Mouse (Mus musculus): Measurements from ENCODE around the gene Dctn2. TPM values are rescaled to one million over a fixed set of nuclear protein-coding genes. Genes with fewer than 3 reads are reported as not detected.
"Not testable (repeated sequence)": the region's sequence is repeated elsewhere in the genome, so short reads cannot be mapped to it uniquely, and the experiment has no call there.

Dctn2 gene
- total and polyA plus RNA-seq, 2 experiments from 2014 or later: 154 to 197 TPM

- H3K27ac ChIP-seq (ENCODE audit: low read depth): no peak overlapping the region
- H3K9ac ChIP-seq (replicated peaks; ENCODE audit: low read depth, low read length): no peak overlapping the region
- ATAC-seq (ENCODE audit: insufficient read depth, low read depth) (no peak), DNase-seq (ENCODE audit: low spot score) (no peak)
- H3K9me3 ChIP-seq (replicated peaks; ENCODE audit: control insufficient read depth, low read length): no peaks in the 10 kb centered on the region
- no peak overlapping the region for H3K4me3 ChIP-seq (ENCODE audit: low read depth, low read length)
- 89% methylated on average over 6 of the region's 6 CpGs for WGBS
- H3K27me3 ChIP-seq (ENCODE audit: control insufficient read depth, insufficient read depth, low read length): no peaks in the 10 kb centered on the region
- peaks cover 94% of the 10 kb centered on the region for H3K36me3 ChIP-seq (replicated peaks; ENCODE audit: control insufficient read depth, insufficient read depth, low read length)
- H3K4me2 ChIP-seq (ENCODE audit: low read depth, low read length): no peak overlapping the region
- no peak for TF ChIP-seq CTCF (IDR thresholded peaks at IDR 0.05; ENCODE audit: low read depth)
- no peak for TF ChIP-seq EP300 (IDR thresholded peaks at IDR 0.05; ENCODE audit: low read depth)
- peaks cover 6% of the 10 kb centered on the region; the same call in 1 of the 2 replicates for H3K4me1 ChIP-seq (ENCODE audit: control insufficient read depth, insufficient read depth)
Observed at GRCm38 (mm10) chr10:127300361-127300760, 34.2 kb downstream of the Dctn2 start.

DNA sequence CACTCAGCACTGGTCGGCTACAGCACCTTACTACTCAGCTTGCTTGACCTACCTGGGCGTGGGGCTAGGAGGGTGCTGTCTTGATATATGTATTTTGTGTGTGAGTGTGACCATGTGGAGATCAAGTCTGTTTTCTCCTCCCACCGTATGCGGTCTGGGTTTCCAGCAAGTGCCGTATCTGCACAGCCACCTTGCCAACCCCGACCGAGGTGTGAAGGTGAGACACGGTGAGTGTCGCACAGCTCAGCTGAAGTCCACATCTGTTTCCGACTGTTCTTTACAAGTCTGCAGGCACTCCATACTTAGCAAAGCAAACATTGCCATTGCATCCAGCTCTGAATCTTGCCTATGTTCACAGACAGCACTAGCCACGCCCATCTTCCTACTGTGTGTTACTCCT is 37.0 kb downstream of the Dctn2 start:
- H3K9me3 ChIP-seq (replicated peaks; ENCODE audit: control insufficient read depth, low read length): no peaks in the 10 kb centered on the region
- ATAC-seq (ENCODE audit: insufficient read depth, low read depth): no peak
- WGBS: 90% methylated on average over 11 of the region's 11 CpGs
- H3K9ac ChIP-seq (replicated peaks; ENCODE audit: low read depth, low read length): no peak overlapping the region
- no peak overlapping the region for H3K4me3 ChIP-seq (ENCODE audit: low read depth, low read length)
- no peaks in the 10 kb centered on the region for H3K27me3 ChIP-seq (ENCODE audit: control insufficient read depth, insufficient read depth, low read length)
- TF ChIP-seq CTCF (IDR thresholded peaks at IDR 0.05; ENCODE audit: low read depth) (no peak), EP300 (IDR thresholded peaks at IDR 0.05; ENCODE audit: low read depth) (no peak)
- H3K4me2 ChIP-seq (ENCODE audit: low read depth, low read length): no peak overlapping the region
- DNase-seq (ENCODE audit: low spot score): no peak
- H3K36me3 ChIP-seq (replicated peaks; ENCODE audit: control insufficient read depth, insufficient read depth, low read length): peaks cover 94% of the 10 kb centered on the region
- H3K4me1 ChIP-seq (ENCODE audit: control insufficient read depth, insufficient read depth): no peaks in the 10 kb centered on the region
- no peak overlapping the region for H3K27ac ChIP-seq (ENCODE audit: low read depth)

GRCm38 (mm10) chr10:127309167-127309566 is 43.0 kb downstream of the Dctn2 start:
- H3K9me3 ChIP-seq (replicated peaks; ENCODE audit: control insufficient read depth, low read length); H3K4me2 ChIP-seq (ENCODE audit: low read depth, low read length); H3K27ac ChIP-seq (ENCODE audit: low read depth); H3K4me1 ChIP-seq (ENCODE audit: control insufficient read depth, insufficient read depth); DNase-seq (ENCODE audit: low spot score); H3K4me3 ChIP-seq (ENCODE audit: low read depth, low read length); H3K9ac ChIP-seq (replicated peaks; ENCODE audit: low read depth, low read length); H3K27me3 ChIP-seq (ENCODE audit: control insufficient read depth, insufficient read depth, low read length); ATAC-seq (ENCODE audit: insufficient read depth, low read depth): not testable (repeated sequence)
- 82% methylated on average over 3 of the region's 3 CpGs for WGBS
- H3K36me3 ChIP-seq (replicated peaks; ENCODE audit: control insufficient read depth, insufficient read depth, low read length): peaks cover 47% of the 10 kb centered on the region

GRCm38 (mm10) chr10:127310523-127311475 is 44.6 kb downstream of the Dctn2 start:
- Histone ChIP-seq H3K9ac (replicated peaks; ENCODE audit: low read depth, low read length) (peak overlapping the region; percentile 81), H3K4me2 (ENCODE audit: low read depth, low read length) (peak overlapping the region; percentile 85), H3K9me3 (replicated peaks; ENCODE audit: control insufficient read depth, low read length) (no peaks in the 10 kb centered on the region), H3K4me3 (ENCODE audit: low read depth, low read length) (peak overlapping the region; percentile 83), H3K4me1 (ENCODE audit: control insufficient read depth, insufficient read depth) (peaks cover 3% of the 10 kb centered on the region; the same call in 1 of the 2 replicates), H3K36me3 (replicated peaks; ENCODE audit: control insufficient read depth, insufficient read depth, low read length) (peaks cover 30% of the 10 kb centered on the region), H3K27me3 (ENCODE audit: control insufficient read depth, insufficient read depth, low read length) (no peaks in the 10 kb centered on the region), H3K27ac (ENCODE audit: low read depth) (peak overlapping the region; percentile 70)
- ATAC-seq (ENCODE audit: insufficient read depth, low read depth) (peak; percentile 62), DNase-seq (ENCODE audit: low spot score) (peak; percentile 70)
- WGBS: 34% methylated on average over 23 of the region's 23 CpGs
- TF ChIP-seq EP300 (IDR thresholded peaks at IDR 0.05; ENCODE audit: low read depth): no peak

DNA sequence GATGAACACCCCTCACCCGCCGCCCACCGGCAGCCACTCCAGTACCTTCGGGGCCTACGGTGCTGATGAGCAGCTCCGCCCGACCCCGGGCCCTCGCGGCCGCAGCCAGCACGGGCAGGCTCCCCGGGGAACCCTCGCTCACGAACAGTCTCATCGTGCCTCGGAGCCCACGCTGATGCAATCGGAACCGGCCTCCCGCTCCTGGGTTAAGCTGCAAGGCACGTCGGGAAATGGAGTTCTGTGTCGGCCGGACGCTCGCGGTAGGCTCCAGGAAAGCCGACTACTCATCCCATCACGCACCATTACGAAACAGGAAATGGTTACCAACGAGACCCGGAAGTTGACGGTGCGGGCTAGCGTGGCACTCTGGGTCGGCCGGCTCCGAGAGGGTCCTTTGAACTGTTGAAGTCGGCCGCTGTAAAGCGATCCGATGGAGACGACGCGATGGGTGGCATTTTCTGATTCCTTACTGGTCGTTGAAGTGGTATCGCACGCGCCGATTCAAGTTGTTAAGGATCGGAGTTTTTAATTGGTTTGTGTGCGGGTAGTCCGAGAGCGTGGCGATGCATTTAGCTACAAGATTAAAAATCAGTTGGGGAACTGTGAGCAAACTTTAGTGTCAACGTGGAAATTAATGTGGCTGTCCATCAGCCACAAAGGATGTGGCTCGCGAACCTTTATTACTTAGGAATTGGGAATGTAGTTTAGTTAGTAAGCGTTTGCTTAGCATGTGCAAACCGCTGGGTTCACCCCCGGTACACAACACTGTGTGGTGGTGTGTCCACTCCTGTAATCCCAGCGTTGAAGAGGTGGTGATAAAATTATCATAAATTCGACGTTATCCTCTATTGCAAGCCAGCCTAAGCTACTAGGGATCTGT is 45.5 kb downstream of the Dctn2 start, which contains the start of gene Mars:
Gene Mars (minus strand): TSS at position 311 of the 880 bp plus-strand sequence.
- peak within 1 kb of the TSS; percentile 83 for H3K4me3 ChIP-seq (ENCODE audit: low read depth, low read length)
- no peaks in the 10 kb centered on the region for H3K9me3 ChIP-seq (replicated peaks; ENCODE audit: control insufficient read depth, low read length)
- H3K27me3 ChIP-seq (ENCODE audit: control insufficient read depth, insufficient read depth, low read length): no peaks in the 10 kb centered on the region
- peak; percentile 98 for DNase-seq (ENCODE audit: low spot score)
- peak within 1 kb of the TSS; percentile 81 for H3K9ac ChIP-seq (replicated peaks; ENCODE audit: low read depth, low read length)
- 0 out of 2 replicates have a peak, but pooled peaks have one; percentile 52 for TF ChIP-seq EP300 (IDR thresholded peaks at IDR 0.05; ENCODE audit: low read depth)
- TF ChIP-seq CTCF (IDR thresholded peaks at IDR 0.05; ENCODE audit: low read depth): 0 out of 2 replicates have a peak, but pooled peaks have one; percentile 1
- peaks cover 3% of the 10 kb centered on the region; the same call in 1 of the 2 replicates for H3K4me1 ChIP-seq (ENCODE audit: control insufficient read depth, insufficient read depth)
- under 1% methylated on average over 65 of the region's 65 CpGs for WGBS
- H3K27ac ChIP-seq (ENCODE audit: low read depth): peak within 1 kb of the TSS; percentile 70
- peak within 1 kb of the TSS; percentile 85 for H3K4me2 ChIP-seq (ENCODE audit: low read depth, low read length)
- ATAC-seq (ENCODE audit: insufficient read depth, low read depth): peak; percentile 96
- H3K36me3 ChIP-seq (replicated peaks; ENCODE audit: control insufficient read depth, insufficient read depth, low read length): peaks cover 22% of the 10 kb centered on the region

Data from heart, postnatal 0 days (tissue).